Mouse (Mus musculus): ENCODE data around the gene Dus1l.

DNA sequence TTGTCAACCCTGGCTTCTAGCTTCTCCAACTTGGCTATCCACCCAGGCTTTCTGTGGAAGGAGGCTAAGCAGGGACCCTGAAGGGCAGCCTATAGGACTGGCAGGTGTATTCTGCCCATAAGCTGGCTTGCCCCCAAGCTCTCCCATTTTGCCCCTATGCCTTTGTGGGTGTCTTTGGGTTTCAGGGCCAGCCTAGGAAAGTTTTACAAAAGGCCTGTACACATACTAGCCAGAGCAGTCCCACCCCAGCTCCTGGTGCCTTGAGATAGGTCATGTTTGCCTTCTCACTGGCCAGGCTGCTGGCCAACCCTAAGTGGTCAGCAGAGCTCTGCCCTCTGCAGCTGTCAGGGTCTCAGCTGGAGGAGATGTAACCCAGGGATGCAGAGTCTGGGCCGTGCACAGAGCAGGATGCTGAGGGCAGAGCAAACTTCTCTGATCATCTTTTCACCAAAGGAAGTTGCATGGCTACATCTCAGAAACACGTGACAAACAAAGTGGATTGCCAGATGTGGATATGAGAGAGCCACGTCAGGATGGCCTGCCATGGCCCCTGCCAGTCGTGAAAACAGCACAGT, 29.2 kb upstream of the Dus1l start:
- TF ChIP-seq CTCF (IDR thresholded peaks at IDR 0.05; ENCODE audit: low read depth) (no peak), EP300 (optimal IDR thresholded peaks at IDR 0.05) (no peak)
